Mouse (Mus musculus): ENCODE data around the gene Clstn2.

Clstn2 gene

GRCm38 (mm10) chr9:97950378-97951006, 82.5 kb downstream of the Clstn2 start:
- DNase-seq (ENCODE audit: low read depth): no peak

- DNase-seq (ENCODE audit: low read depth): no peak
Measured at GRCm38 (mm10) chr9:97919326-97919725, 113.7 kb downstream of the Clstn2 start.

- no peak for DNase-seq (ENCODE audit: low read depth)
Measured at GRCm38 (mm10) chr9:97891415-97891814, 141.6 kb downstream of the Clstn2 start.

GRCm38 (mm10) chr9:97883336-97883735, 149.6 kb downstream of the Clstn2 start:
- DNase-seq (ENCODE audit: low read depth): no peak

GRCm38 (mm10) chr9:97867013-97867700, 165.8 kb downstream of the Clstn2 start:
- DNase-seq (ENCODE audit: low read depth): no peak

- no peak for DNase-seq (ENCODE audit: low read depth)
Measured at GRCm38 (mm10) chr9:97852859-97853258, 180.1 kb downstream of the Clstn2 start.

- DNase-seq (ENCODE audit: low read depth): no peak
Measured at GRCm38 (mm10) chr9:97847873-97848838, 184.8 kb downstream of the Clstn2 start.

GRCm38 (mm10) chr9:97842054-97842453, 190.9 kb downstream of the Clstn2 start:
- DNase-seq (ENCODE audit: low read depth): no peak

- no peak for DNase-seq (ENCODE audit: low read depth)
Measured at GRCm38 (mm10) chr9:97831216-97831615, 201.8 kb downstream of the Clstn2 start.

GRCm38 (mm10) chr9:97829919-97830318, 203.1 kb downstream of the Clstn2 start:
- DNase-seq (ENCODE audit: low read depth): no peak

GRCm38 (mm10) chr9:97827689-97828088, 205.3 kb downstream of the Clstn2 start:
- no peak for DNase-seq (ENCODE audit: low read depth)

- DNase-seq (ENCODE audit: low read depth): no peak
Measured at GRCm38 (mm10) chr9:97826077-97826947, 206.7 kb downstream of the Clstn2 start.

GRCm38 (mm10) chr9:97817116-97817515, 215.9 kb downstream of the Clstn2 start:
- DNase-seq (ENCODE audit: low read depth): no peak

GRCm38 (mm10) chr9:97816143-97816805, 216.7 kb downstream of the Clstn2 start:
- no peak for DNase-seq (ENCODE audit: low read depth)

GRCm38 (mm10) chr9:97813157-97813556, 219.8 kb downstream of the Clstn2 start:
- no peak for DNase-seq (ENCODE audit: low read depth)

GRCm38 (mm10) chr9:97807031-97807430, 225.9 kb downstream of the Clstn2 start:
- DNase-seq (ENCODE audit: low read depth): no peak

- no peak for DNase-seq (ENCODE audit: low read depth)
Measured at GRCm38 (mm10) chr9:97793661-97794060, 239.3 kb downstream of the Clstn2 start.

- DNase-seq (ENCODE audit: low read depth): no peak
Measured at GRCm38 (mm10) chr9:97788151-97788670, 244.8 kb downstream of the Clstn2 start.

GRCm38 (mm10) chr9:97780032-97780616, 252.9 kb downstream of the Clstn2 start:
- DNase-seq (ENCODE audit: low read depth): no peak

GRCm38 (mm10) chr9:97775770-97776169, 257.2 kb downstream of the Clstn2 start:
- no peak for DNase-seq (ENCODE audit: low read depth)

Data from naive thymus-derived CD4-positive, alpha-beta T cell, adult 2 months (primary cell).